Mouse (Mus musculus) left cerebral cortex, postnatal 36 days (tissue): Measurements from ENCODE around the gene Cwc27. TPM values are rescaled to one million over a fixed set of nuclear protein-coding genes. Genes with fewer than 3 reads are reported as not detected.

Source experiments
- DNase-seq, 2 experiments: peaks; one replicate each; pipeline ENCODE4 v3.0.0; 2021 to 2022; ENCODE audit warnings: low spot score in 2 of 2, mixed read lengths in 1 of 2
- intact Hi-C: fragments of 180-260 bp; cut with DNase I; formaldehyde crosslinking; loops from one replicate; pipeline ENCODE4 v1.15.1; 2025
- total RNA-seq, 2 experiments: library from RNA; stranded (reverse); gene quantifications; 2 replicates each; pipeline ENCODE4 v1.2.3; 2021

Gene Cwc27
- total RNA-seq, 2 experiments from 2014 or later, result 17.3 to 24.1 TPM

DNA sequence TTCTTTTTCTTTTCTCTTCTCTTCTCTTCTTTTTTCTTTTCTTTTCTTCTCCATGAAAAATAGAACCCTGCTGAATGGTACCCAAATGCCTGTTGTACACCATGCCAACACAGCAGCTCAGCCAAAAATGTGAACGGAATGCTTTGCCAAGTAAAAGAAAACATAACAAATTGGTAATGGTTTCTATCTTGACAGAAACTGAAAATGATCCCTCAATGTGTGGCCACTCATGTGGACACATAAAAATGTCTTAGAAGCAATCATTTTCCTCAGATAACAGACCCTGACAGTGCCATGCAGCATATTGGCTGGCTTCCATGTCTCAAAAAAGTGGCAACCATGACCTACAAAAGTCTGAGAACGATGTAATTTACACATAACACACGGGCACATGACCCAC lies 161.8 kb downstream of the Cwc27 start:
- no peak for DNase-seq
- intact Hi-C loops, result no loop called here

DNA sequence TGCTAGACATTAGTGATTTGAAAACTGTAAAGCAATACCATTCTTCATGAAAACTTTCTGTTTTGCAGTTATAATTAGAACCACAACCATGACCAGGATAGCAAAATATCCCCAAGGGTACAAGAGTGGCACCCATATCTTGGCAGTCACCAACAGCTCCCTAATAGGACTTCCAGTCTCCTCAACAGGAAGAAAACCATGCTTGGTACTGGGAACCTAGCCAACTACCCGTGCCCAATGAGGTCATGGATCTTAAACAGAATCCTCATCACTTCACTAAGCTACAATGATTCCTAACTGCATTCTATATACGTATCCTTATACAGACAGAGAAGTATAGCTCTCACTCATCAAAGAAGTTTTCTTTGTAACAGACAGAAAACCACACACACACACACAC lies 165.2 kb downstream of the Cwc27 start:
- intact Hi-C loops, result no loop called here
- no peak for DNase-seq

DNA sequence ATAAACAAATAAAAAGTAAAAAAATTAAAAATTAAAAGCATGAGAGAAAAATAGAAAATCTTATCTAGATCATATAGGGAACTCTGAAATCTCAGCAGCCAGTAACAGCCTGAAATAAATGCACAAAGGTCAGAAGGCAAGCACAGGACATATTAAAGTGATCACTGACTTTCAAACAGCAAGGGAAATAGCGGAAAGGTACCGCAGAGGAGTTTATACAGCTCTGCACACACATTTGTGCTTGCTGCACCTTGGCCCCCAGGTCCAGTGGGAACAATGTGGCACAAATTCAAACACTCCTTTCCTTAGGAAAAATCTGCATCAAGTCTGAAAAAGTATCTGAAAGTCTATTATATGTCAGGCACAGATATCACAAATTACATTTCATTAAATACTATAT lies 166.3 kb downstream of the Cwc27 start:
- intact Hi-C loops, result no loop called here

GRCm38 (mm10) chr13:104650145-104650544 lies 166.8 kb downstream of the Cwc27 start:
- no peak for DNase-seq
- intact Hi-C loops, result no loop called here

More for the DNA sequence above, 166.3 kb downstream of the Cwc27 start:
- no peak for DNase-seq

GRCm38 (mm10) chr13:104645778-104646425 lies 171.0 kb downstream of the Cwc27 start:
- intact Hi-C loops, result no loop called here
- no peak for DNase-seq

GRCm38 (mm10) chr13:104644185-104644584 lies 172.8 kb downstream of the Cwc27 start:
- no peak for DNase-seq
- intact Hi-C loops, result no loop called here

DNA sequence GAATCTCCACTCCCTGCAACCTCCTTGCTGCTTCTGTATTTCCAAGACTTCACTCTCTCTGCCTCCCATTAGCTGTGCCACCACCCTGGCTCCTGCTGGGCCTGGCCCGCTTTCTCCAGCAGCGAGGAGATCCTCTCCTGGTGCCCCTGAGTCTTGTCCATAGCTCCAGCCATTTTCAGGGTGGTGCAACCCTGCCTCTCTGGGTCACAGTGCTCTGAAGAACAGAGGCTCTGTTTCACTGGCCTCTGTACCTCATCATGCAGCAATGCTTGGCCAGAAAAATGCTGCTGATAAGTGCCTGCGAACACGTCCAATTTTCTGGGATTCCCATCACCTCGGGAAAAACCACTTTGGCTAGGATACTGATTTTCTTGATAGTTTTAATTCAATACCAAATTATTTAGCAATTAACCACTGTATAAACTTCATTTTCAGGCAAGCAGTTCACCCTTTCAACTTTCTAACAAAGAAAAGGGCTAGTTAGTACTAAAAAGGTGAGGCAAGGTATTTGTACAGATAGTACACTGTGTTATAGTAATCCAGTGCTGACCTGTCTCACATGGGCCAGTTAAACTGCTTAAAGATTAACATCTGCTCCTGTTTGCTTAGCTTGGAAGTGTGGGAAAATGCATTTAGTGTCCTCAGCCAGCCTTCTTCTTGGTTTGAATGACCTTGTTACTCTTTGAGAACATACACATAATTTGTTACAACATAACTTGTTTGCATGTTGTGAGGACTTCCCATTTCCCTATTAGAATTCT lies 176.1 kb downstream of the Cwc27 start:
- intact Hi-C loops, result no loop called here
- no peak for DNase-seq

DNA sequence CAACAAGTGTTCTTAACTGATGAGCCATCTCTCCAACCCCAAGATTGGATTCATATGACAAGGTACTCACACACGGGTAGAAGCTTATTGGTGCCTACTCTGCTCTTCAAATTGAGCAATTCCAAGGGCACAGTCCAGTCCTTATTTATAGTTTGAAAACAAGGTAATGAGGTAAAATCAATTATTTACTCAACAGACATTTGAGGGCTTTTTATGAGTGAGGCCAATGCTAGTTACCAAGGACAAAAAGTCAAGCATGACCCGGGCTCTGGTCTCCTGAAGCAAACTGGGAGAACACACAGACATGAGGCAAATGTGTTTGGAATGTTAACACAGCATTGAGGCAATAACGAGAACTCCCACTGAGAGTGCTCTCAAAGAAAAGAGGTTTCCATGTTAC lies 178.0 kb downstream of the Cwc27 start:
- no peak for DNase-seq
- intact Hi-C loops, result no loop called here

GRCm38 (mm10) chr13:104635965-104636462 lies 180.9 kb downstream of the Cwc27 start:
- intact Hi-C loops, result no loop called here
- no peak for DNase-seq

GRCm38 (mm10) chr13:104634708-104635107 lies 182.2 kb downstream of the Cwc27 start:
- no peak for DNase-seq
- intact Hi-C loops, result no loop called here

- no peak for DNase-seq
- intact Hi-C loops, result no loop called here
These were observed 184.3 kb downstream of the Cwc27 start for GRCm38 (mm10) chr13:104632427-104633167.

DNA sequence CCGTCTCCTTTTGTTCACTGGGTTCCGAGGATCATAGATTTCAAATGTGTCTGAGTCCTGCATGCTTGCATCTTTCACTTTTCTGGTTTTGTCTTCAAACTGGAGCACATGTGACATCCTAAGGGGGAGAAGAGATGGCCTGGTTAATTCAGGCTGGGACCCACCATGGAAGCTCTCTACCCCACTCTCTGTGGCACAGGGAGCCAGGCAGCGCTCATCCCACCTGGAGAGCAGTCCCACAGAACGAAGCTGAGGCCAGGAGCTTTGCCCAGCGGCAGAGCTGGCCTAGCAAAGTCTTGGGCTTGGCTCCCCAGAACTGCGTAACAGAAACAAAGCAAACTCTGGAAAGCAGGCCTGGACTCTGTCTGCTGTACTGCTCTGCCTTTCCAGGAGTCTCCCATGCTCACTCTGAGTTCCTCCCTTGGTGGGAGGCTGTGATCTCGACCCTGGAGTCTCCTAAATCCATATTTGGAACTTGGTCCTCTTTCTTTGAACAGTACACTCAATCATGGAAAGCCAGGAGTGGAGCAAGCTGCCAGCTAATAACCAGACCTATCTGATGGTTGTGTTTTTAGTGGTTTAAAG lies 185.2 kb downstream of the Cwc27 start:
- intact Hi-C loops, result no loop called here
- DNase-seq, result no peak

GRCm38 (mm10) chr13:104630808-104631207 lies 186.1 kb downstream of the Cwc27 start:
- DNase-seq, result no peak
- intact Hi-C loops, result no loop called here

DNA sequence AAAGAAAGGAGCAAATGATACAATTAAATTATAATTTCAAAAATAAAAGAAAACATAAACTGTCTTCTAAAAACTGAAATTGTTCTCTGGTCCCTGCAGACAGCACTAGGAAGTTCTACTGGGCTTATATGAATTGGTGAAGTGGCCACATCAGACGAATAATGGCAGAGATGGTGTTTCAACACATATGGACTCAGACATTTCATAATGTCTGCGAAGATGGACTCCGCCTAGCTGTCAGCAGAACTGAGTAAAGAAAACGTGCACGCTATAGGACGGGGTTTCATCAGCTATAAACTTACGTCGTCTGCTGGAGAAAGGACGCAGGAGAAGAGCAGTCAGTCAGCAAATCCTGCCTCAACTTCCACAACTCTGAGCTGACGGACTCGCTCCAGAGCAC lies 187.3 kb downstream of the Cwc27 start:
- no peak for DNase-seq
- intact Hi-C loops, result no loop called here

- intact Hi-C loops, result no loop called here
- no peak for DNase-seq
These were observed 188.9 kb downstream of the Cwc27 start for GRCm38 (mm10) chr13:104628019-104628418.

- no peak for DNase-seq
- intact Hi-C loops, result no loop called here
These were observed 189.6 kb downstream of the Cwc27 start for GRCm38 (mm10) chr13:104627169-104627909.

- no peak for DNase-seq
- intact Hi-C loops, result no loop called here
These were observed 193.6 kb downstream of the Cwc27 start for GRCm38 (mm10) chr13:104623130-104623891.

- intact Hi-C loops, result no loop called here
These were observed 194.7 kb downstream of the Cwc27 start for GRCm38 (mm10) chr13:104622102-104622743.

More at GRCm38 (mm10) chr13:104622102-104622743, 194.7 kb downstream of the Cwc27 start:
- no peak for DNase-seq
